Mouse (Mus musculus) monocyte, adult 5-6 weeks (primary cell): ENCODE measurements around the gene Ppp6r3. TPM values are rescaled to one million over a fixed set of nuclear protein-coding genes. Genes with fewer than 3 reads are reported as not detected.
A peak's percentile ranks its signal among the peaks of the same experiment; 100 is the strongest.

Experiments used
- ATAC-seq: fragments of 153-309, 156-312 bp; replicated peaks from 2 replicates; pipeline ENCODE4 v1.8.0; 2017; ENCODE audit warnings: mild to moderate bottlenecking; ENCODE audit not compliant: low TSS enrichment, insufficient number of reproducible peaks, severe bottlenecking, poor library complexity, low FRiP score
- total RNA-seq: library from RNA; stranded (forward); fragments of 200-1000, 200-491, 200-594 nt; gene quantifications from 3 replicates; pipeline ENCODE4 v1.2.3, GENCODE M21; 2017

The Ppp6r3 gene
- total RNA-seq, 1 experiment from 2014 or later, result 90.3 TPM

- ATAC-seq, result no peak
Observed at GRCm38 (mm10) chr19:3577265-3577910, 1.8 kb upstream of the Ppp6r3 start.

GRCm38 (mm10) chr19:3576451-3577264 lies 1.1 kb upstream of the Ppp6r3 start:
- ATAC-seq, result no peak

- peak; percentile 6; the same call in 1 of the 2 replicates for ATAC-seq
Observed at GRCm38 (mm10) chr19:3575276-3575631, 295 bp downstream of the Ppp6r3 start.

- no peak for ATAC-seq
Observed at GRCm38 (mm10) chr19:3574593-3575094, 905 bp downstream of the Ppp6r3 start.

GRCm38 (mm10) chr19:3564309-3564708 lies 11.2 kb downstream of the Ppp6r3 start:
- ATAC-seq, result no peak; the same call in 1 of the 2 replicates

GRCm38 (mm10) chr19:3562752-3563151 lies 12.8 kb downstream of the Ppp6r3 start:
- ATAC-seq, result peak; percentile 43; the same call in 1 of the 2 replicates

GRCm38 (mm10) chr19:3562298-3562697 lies 13.3 kb downstream of the Ppp6r3 start:
- no peak for ATAC-seq

GRCm38 (mm10) chr19:3556169-3556827 lies 19.3 kb downstream of the Ppp6r3 start:
- ATAC-seq, result no peak

GRCm38 (mm10) chr19:3554785-3555184 lies 20.8 kb downstream of the Ppp6r3 start:
- no peak for ATAC-seq

- ATAC-seq, result no peak
Observed at GRCm38 (mm10) chr19:3551573-3552159, 23.9 kb downstream of the Ppp6r3 start.

GRCm38 (mm10) chr19:3550101-3550500 lies 25.4 kb downstream of the Ppp6r3 start:
- no peak for ATAC-seq

GRCm38 (mm10) chr19:3549263-3549662 lies 26.3 kb downstream of the Ppp6r3 start:
- ATAC-seq, result no peak

GRCm38 (mm10) chr19:3548311-3548710 lies 27.2 kb downstream of the Ppp6r3 start:
- ATAC-seq, result no peak

- ATAC-seq, result no peak
Observed at GRCm38 (mm10) chr19:3544995-3545394, 30.6 kb downstream of the Ppp6r3 start.

- ATAC-seq, result no peak
Observed at GRCm38 (mm10) chr19:3542591-3542990, 33.0 kb downstream of the Ppp6r3 start.

- ATAC-seq, result no peak
Observed at GRCm38 (mm10) chr19:3540997-3541396, 34.6 kb downstream of the Ppp6r3 start.

GRCm38 (mm10) chr19:3540254-3540653 lies 35.3 kb downstream of the Ppp6r3 start:
- ATAC-seq, result no peak

GRCm38 (mm10) chr19:3539456-3539855 lies 36.1 kb downstream of the Ppp6r3 start:
- no peak for ATAC-seq

GRCm38 (mm10) chr19:3537658-3538057 lies 37.9 kb downstream of the Ppp6r3 start:
- peak; percentile 90 for ATAC-seq
